Mouse (Mus musculus): ENCODE results near the gene Grasp.

GRCm38 (mm10) chr15:101250220-101250800 lies 26.3 kb downstream of the Grasp start:
- TF ChIP-seq NELFE (IDR thresholded peaks at IDR 0.05; ENCODE audit: low read depth, low read length) (no peak), CTCF (conservative IDR thresholded peaks at IDR 0.05 in 1 of 2, IDR thresholded peaks at IDR 0.05 in 1 of 2; ENCODE audit: low read depth in 2 of 2, low read length in 2 of 2) (no peak), CHD2 (IDR thresholded peaks at IDR 0.05; ENCODE audit: low read length) (no peak), EP300 (IDR thresholded peaks at IDR 0.05; ENCODE audit: low read length) (no peak)
